Mouse (Mus musculus): Measurements from ENCODE around the gene CN725425.

CN725425 gene

GRCm38 (mm10) chr15:91206518-91206917, 7.2 kb downstream of the CN725425 start:
- DNase-seq (ENCODE audit: low spot score in 2 of 2), result no peak

- DNase-seq (ENCODE audit: low spot score in 2 of 2), result no peak
Measured at GRCm38 (mm10) chr15:91237294-91237693, 38.0 kb downstream of the CN725425 start.

- DNase-seq (ENCODE audit: low spot score in 2 of 2), result no peak
Measured at GRCm38 (mm10) chr15:91240683-91241335, 41.5 kb downstream of the CN725425 start.

- no peak for DNase-seq (ENCODE audit: low spot score in 2 of 2)
Measured at GRCm38 (mm10) chr15:91250815-91251214, 51.5 kb downstream of the CN725425 start.

- DNase-seq (ENCODE audit: low spot score in 2 of 2), result no peak
Measured at GRCm38 (mm10) chr15:91251544-91252408, 52.5 kb downstream of the CN725425 start.

- no peak for DNase-seq (ENCODE audit: low spot score in 2 of 2)
Measured at GRCm38 (mm10) chr15:91252956-91253355, 53.7 kb downstream of the CN725425 start.

- no peak for DNase-seq (ENCODE audit: low spot score in 2 of 2)
Measured at GRCm38 (mm10) chr15:91255308-91255707, 56.0 kb downstream of the CN725425 start.

- DNase-seq (ENCODE audit: low spot score in 2 of 2), result no peak
Measured at GRCm38 (mm10) chr15:91257140-91257539, 57.8 kb downstream of the CN725425 start.

- no peak for DNase-seq (ENCODE audit: low spot score in 2 of 2)
Measured at GRCm38 (mm10) chr15:91260578-91260977, 61.3 kb downstream of the CN725425 start.

- no peak for DNase-seq (ENCODE audit: low spot score in 2 of 2)
Measured at GRCm38 (mm10) chr15:91263926-91264325, 64.6 kb downstream of the CN725425 start.

GRCm38 (mm10) chr15:91268532-91268931, 69.2 kb downstream of the CN725425 start:
- DNase-seq (ENCODE audit: low spot score in 2 of 2), result no peak

- DNase-seq (ENCODE audit: low spot score in 2 of 2), result no peak
Measured at GRCm38 (mm10) chr15:91275961-91276360, 76.7 kb downstream of the CN725425 start.

GRCm38 (mm10) chr15:91279571-91279970, 80.3 kb downstream of the CN725425 start:
- DNase-seq (ENCODE audit: low spot score in 2 of 2), result no peak

- no peak for DNase-seq (ENCODE audit: low spot score in 2 of 2)
Measured at GRCm38 (mm10) chr15:91281521-91281920, 82.2 kb downstream of the CN725425 start.

- no peak for DNase-seq (ENCODE audit: low spot score in 2 of 2)
Measured at GRCm38 (mm10) chr15:91282822-91283221, 83.5 kb downstream of the CN725425 start.

GRCm38 (mm10) chr15:91283418-91283817, 84.1 kb downstream of the CN725425 start:
- DNase-seq (ENCODE audit: low spot score in 2 of 2), result no peak

GRCm38 (mm10) chr15:91299319-91299835, 100.1 kb downstream of the CN725425 start:
- no peak for DNase-seq (ENCODE audit: low spot score in 2 of 2)

GRCm38 (mm10) chr15:91301366-91301765, 102.1 kb downstream of the CN725425 start:
- DNase-seq (ENCODE audit: low spot score in 2 of 2), result peak; percentile 10 to 48

GRCm38 (mm10) chr15:91304296-91304852, 105.1 kb downstream of the CN725425 start:
- no peak for DNase-seq (ENCODE audit: low spot score in 2 of 2)

All from natural killer cell, adult 2 months (primary cell).